Mouse (Mus musculus): ENCODE data around the gene Rdh1. TPM values are rescaled to one million over a fixed set of nuclear protein-coding genes. Genes with fewer than 3 reads are reported as not detected.
"Not testable (repeated sequence)": the region's sequence is repeated elsewhere in the genome, so short reads cannot be mapped to it uniquely, and the experiment has no call there.

The Rdh1 gene
- total RNA-seq, 1 experiment from 2014 or later: 0.47 TPM

DNA sequence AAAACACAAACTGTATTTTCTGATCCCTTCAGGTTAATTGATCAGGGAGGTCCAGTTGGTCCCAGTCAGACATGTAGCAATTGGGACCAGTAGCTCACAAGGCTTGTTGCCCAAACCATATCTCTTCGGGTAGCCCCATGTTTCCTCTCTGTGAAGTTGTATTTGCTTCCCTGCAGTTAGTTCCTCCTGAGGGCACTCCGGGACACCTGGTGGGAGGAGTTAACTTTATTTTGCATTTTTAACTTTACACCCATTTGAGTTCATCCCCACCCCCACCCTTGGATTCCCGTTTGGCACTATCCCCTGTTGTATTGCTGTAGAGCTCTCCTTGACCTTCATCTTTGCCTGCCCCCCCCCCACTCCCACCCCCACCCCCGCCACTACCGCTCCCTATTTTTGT is 13.6 kb upstream of the Rdh1 start:
- no peak for ATAC-seq (ENCODE audit: extremely low read depth, insufficient number of reproducible peaks, low FRiP score, poor library complexity, severe bottlenecking)

- ATAC-seq (ENCODE audit: extremely low read depth, insufficient number of reproducible peaks, low FRiP score, poor library complexity, severe bottlenecking): no peak
Observed at GRCm38 (mm10) chr10:127747254-127747653, 12.3 kb upstream of the Rdh1 start.

GRCm38 (mm10) chr10:127748847-127749612 is 10.5 kb upstream of the Rdh1 start:
- ATAC-seq (ENCODE audit: extremely low read depth, insufficient number of reproducible peaks, low FRiP score, poor library complexity, severe bottlenecking): no peak

DNA sequence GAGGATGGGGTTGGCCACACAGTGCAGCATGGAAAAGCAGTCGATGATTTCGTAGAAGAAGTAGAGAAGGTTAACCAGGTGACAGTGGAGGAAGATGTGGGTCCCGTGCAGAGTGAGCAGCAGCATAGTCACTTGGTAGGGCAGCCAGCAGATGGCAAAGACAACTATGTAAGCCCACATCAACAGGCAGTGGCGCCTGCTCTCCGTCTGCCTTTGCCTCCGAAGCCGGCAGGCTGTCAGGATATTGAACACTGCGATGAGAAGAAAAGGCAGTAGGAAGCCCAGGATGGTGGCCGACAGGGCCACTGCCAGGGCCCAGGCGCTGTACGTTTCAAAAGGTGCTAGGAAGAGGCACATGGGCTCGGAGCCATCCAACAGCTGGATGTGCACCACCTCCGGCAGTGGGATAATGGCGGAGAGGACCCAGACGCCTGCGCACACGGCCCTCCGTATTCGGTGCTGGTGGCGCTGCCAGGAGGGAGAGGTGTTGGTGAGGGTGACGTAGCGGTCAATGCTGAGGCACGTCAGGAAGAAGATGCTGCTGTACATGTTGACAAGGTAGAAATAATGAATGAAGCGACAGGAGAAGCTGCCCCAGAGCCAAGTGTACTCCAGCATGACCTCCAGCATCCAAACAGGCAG is 9.3 kb upstream of the Rdh1 start:
- no peak for ATAC-seq (ENCODE audit: extremely low read depth, insufficient number of reproducible peaks, low FRiP score, poor library complexity, severe bottlenecking)

- no peak for ATAC-seq (ENCODE audit: extremely low read depth, insufficient number of reproducible peaks, low FRiP score, poor library complexity, severe bottlenecking)
Observed at GRCm38 (mm10) chr10:127751548-127751947, 8.0 kb upstream of the Rdh1 start, which contains the start of gene Gpr182. Gene Gpr182, minus strand, starts transcription at chr10:127751732.

DNA sequence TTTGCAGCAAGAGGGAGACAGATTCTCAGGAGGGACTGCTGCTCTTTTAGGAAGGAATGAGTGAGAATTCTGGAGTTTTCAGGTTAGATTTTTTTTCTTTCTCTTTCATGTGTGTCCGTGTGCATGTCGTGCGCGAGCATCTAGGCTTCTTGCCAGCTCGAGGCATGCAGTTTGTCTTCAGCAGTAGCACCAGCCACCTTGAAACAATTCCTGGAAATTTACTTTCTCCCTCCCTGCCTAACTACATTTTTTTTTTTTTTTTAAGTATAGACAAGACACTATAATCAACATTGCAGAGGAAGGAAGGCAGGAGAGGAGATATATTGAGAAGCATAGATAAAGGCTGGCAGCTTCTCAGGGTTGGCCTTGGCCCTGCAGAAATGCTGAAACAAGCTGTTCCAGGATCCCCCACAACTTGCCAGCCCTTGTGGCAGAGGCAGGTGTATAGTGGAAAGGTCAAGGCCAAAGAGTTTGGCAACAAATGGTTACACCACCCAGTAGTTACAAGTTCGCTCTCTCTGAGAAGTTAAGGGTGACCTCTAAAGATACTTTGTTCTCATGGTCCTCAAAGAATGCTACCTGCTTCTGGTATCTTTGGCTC is 4.9 kb upstream of the Rdh1 start:
- ATAC-seq (ENCODE audit: extremely low read depth, insufficient number of reproducible peaks, low FRiP score, poor library complexity, severe bottlenecking): no peak

GRCm38 (mm10) chr10:127755246-127755645 is 4.3 kb upstream of the Rdh1 start:
- ATAC-seq (ENCODE audit: extremely low read depth, insufficient number of reproducible peaks, low FRiP score, poor library complexity, severe bottlenecking): no peak

- ATAC-seq (ENCODE audit: extremely low read depth, insufficient number of reproducible peaks, low FRiP score, poor library complexity, severe bottlenecking): no peak
Observed at GRCm38 (mm10) chr10:127755770-127756468, 3.6 kb upstream of the Rdh1 start.

DNA sequence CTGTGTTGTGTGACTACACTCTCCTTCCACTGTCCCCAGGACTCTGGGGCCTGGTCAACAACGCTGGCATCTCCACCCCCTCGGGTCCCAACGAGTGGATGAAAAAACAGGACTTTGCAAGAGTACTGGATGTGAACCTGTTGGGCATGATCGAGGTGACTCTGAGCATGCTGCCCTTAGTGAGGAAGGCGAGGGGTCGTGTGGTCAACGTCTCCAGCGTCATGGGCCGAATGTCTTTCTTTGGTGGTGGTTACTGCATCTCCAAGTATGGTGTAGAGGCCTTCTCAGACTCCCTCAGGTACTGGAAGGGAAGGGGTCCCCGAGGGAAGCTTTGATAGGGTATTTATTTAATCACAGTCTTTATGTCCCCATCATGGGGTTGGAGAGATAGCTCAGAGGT is 3.4 kb downstream of the Rdh1 start:
- ATAC-seq (ENCODE audit: extremely low read depth, insufficient number of reproducible peaks, low FRiP score, poor library complexity, severe bottlenecking): not testable (repeated sequence)

DNA sequence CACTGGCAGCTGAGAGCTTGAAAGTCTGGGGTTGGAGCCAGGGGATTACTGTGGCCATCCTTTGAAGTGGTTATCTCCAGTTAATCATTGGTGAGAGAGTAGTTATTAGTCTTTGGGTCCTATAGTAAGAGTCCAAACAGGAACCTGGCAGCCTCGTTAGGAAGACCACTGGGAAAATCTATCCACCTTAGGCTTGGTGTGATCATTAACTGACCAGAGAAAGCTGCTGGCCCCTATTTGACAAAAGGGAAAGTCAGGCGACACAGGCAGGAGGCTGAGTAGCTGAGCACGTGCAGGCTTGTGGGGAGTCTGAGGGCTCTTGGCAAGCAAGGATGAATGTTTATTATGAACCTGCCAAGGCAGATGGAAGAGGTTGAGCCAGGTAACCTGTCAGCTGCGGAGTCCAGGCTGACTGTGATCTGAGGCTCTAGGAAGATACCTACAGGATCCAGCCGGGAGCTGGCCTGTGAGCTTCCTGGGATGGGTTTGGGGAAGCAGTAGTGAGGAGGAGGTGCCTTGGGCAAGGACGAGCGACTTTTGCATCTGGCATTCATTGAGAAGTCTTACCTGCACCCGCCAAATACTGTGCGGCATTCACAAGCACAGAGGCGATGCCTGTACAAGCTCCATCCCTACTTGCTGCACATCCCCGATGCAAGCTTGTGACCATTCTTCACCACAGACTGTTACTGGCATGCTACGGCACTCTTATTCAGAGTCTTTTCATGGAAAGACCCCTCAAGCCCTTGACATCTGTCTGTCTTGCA is 4.6 kb downstream of the Rdh1 start:
- no peak for ATAC-seq (ENCODE audit: extremely low read depth, insufficient number of reproducible peaks, low FRiP score, poor library complexity, severe bottlenecking)

- ATAC-seq (ENCODE audit: extremely low read depth, insufficient number of reproducible peaks, low FRiP score, poor library complexity, severe bottlenecking): no peak
Observed at GRCm38 (mm10) chr10:127766564-127766963, 7.0 kb downstream of the Rdh1 start.

- no peak for ATAC-seq (ENCODE audit: extremely low read depth, insufficient number of reproducible peaks, low FRiP score, poor library complexity, severe bottlenecking)
Observed at GRCm38 (mm10) chr10:127776011-127776410, 16.5 kb downstream of the Rdh1 start, which contains the start of gene Rdh9. Gene Rdh9, plus strand, starts transcription at chr10:127776386.

- ATAC-seq (ENCODE audit: extremely low read depth, insufficient number of reproducible peaks, low FRiP score, poor library complexity, severe bottlenecking): not testable (repeated sequence)
Observed at GRCm38 (mm10) chr10:127782321-127782720, 22.8 kb downstream of the Rdh1 start.

DNA sequence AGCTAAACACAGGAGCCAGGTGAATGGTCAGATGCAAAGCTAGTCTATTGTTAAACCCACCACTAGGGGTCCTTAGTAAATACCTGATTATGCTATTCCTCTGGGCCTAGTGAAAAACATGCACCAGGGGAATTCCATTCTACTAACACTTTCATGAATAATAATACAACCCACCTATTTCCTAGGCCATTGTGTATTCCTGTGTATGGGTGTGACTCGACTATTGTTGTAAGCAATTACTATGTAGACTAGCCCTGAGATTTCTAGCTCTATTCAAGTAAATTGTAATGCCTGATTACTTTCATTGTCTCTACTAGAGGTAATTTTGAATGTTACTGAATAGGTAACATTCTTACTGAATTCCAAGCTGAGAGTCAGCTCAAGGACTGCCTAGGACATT is 25.9 kb downstream of the Rdh1 start:
- ATAC-seq (ENCODE audit: extremely low read depth, insufficient number of reproducible peaks, low FRiP score, poor library complexity, severe bottlenecking): not testable (repeated sequence)

GRCm38 (mm10) chr10:127799295-127799694 is 39.8 kb downstream of the Rdh1 start:
- no peak for ATAC-seq (ENCODE audit: extremely low read depth, insufficient number of reproducible peaks, low FRiP score, poor library complexity, severe bottlenecking)

- ATAC-seq (ENCODE audit: extremely low read depth, insufficient number of reproducible peaks, low FRiP score, poor library complexity, severe bottlenecking): no peak
Observed at GRCm38 (mm10) chr10:127800891-127801290, 41.4 kb downstream of the Rdh1 start, which contains the start of gene Rdh16. Gene Rdh16, plus strand, starts transcription at chr10:127801152.

- ATAC-seq (ENCODE audit: extremely low read depth, insufficient number of reproducible peaks, low FRiP score, poor library complexity, severe bottlenecking): no peak
Observed at GRCm38 (mm10) chr10:127801612-127802011, 42.1 kb downstream of the Rdh1 start.

DNA sequence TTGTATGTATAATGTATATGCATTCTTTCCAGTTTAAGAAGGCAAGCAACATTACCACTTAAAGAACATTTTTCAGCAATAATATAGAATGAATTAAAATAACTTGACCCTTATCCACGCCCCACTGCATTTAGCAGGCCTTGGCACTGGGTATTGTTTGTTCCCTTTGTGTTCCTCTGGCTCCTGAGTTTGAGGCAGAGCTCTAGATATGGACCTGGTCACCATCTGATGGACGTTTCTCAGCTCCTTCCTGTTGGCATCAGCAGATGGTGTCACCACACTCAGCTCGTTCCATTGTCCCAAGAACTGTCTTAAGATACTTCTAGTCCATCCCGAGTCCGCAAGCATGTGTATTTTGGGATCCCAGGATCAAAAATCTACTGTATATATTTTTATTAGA is 42.7 kb downstream of the Rdh1 start:
- ATAC-seq (ENCODE audit: extremely low read depth, insufficient number of reproducible peaks, low FRiP score, poor library complexity, severe bottlenecking): no peak

DNA sequence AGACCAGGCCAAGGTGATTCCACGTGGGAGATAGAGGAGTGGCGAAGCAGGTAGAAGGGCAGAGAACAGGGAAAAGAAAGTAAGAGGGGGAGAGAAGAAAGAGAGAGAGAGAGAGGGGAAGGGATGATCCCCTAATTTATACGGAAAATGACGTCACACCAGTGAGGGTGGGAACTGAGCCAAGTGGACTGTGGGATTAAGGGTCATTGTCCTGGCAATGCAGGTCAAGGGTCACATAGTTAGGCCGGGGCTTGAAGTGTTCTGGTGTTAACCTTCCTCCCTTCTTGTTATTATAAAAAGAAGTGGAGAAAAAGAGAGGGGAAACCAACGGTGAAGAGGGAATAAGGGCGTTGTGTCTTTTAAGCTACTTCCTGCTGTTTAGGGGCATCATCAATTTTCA is 44.9 kb downstream of the Rdh1 start:
- no peak for ATAC-seq (ENCODE audit: extremely low read depth, insufficient number of reproducible peaks, low FRiP score, poor library complexity, severe bottlenecking)
